Mouse (Mus musculus) embryonic facial prominence, embryonic 11.5 days (tissue): Measurements from ENCODE around the gene Rcor1. TPM values are rescaled to one million over a fixed set of nuclear protein-coding genes. Genes with fewer than 3 reads are reported as not detected.

Experiments
- ATAC-seq: fragments of 200-750 bp; cut with Nextera tagmentation; replicated peaks from 2 replicates; pipeline ENCODE4 v1.8.0; 2017; ENCODE audit warnings: low read depth; ENCODE audit not compliant: insufficient number of reproducible peaks, low FRiP score, low TSS enrichment
- DNase-seq: peaks from one replicate; pipeline ENCODE4 v3.0.0-alpha.2; 2015; ENCODE audit warnings: low spot score
- H3K27ac ChIP-seq: fragments of 300-500 bp; sonication (generic); replicated peaks from 2 replicates; pipeline ENCODE4 v1.5.1; 2014; ENCODE audit warnings: mild to moderate bottlenecking, low read depth, low read length, control low read depth
- H3K27me3 ChIP-seq: fragments of 300-500 bp; sonication (generic); 2 replicates; pipeline ENCODE4 v1.6.1; 2014; ENCODE audit warnings: mild to moderate bottlenecking, low read length, moderate library complexity, mixed read lengths; ENCODE audit not compliant: control insufficient read depth, insufficient read depth
- H3K36me3 ChIP-seq: fragments of 300-500 bp; sonication (generic); replicated peaks from 2 replicates; pipeline ENCODE4 v1.6.1; 2014; ENCODE audit warnings: low read depth, mild to moderate bottlenecking, low read length, moderate library complexity, mixed read lengths; ENCODE audit not compliant: control insufficient read depth, insufficient read depth
- H3K4me1 ChIP-seq: fragments of 300-500 bp; sonication (generic); 2 replicates; pipeline ENCODE4 v1.6.1; 2014; ENCODE audit warnings: low read length, mixed read lengths; ENCODE audit not compliant: control insufficient read depth, insufficient read depth
- H3K4me2 ChIP-seq: fragments of 300-500 bp; sonication (generic); 2 replicates; pipeline ENCODE4 v1.6.1; 2014; ENCODE audit warnings: low read depth, mild to moderate bottlenecking, control low read depth, low read length, moderate library complexity
- H3K4me3 ChIP-seq: fragments of 300-500 bp; sonication (generic); 2 replicates; pipeline ENCODE4 v1.5.1; 2014; ENCODE audit warnings: low read depth, low read length, control low read depth
- H3K9ac ChIP-seq: fragments of 300-500 bp; sonication (generic); replicated peaks from 2 replicates; pipeline ENCODE4 v1.6.1; 2014; ENCODE audit warnings: mild to moderate bottlenecking, control low read depth, low read length
- H3K9me3 ChIP-seq: fragments of 300-500 bp; sonication (generic); replicated peaks from 2 replicates; pipeline ENCODE4 v1.6.1; 2016; ENCODE audit warnings: mild to moderate bottlenecking, low read length, inconsistent platforms, mixed read lengths; ENCODE audit not compliant: control insufficient read depth
- WGBS: fragments of 180-500 bp; shearing (Covaris S2); extraction: QIAGEN DNeasy Blood & Tissue Kit; methylation state at CpG from one replicate; pipeline ENCODE4 v1.1.7; 2014; 5-methylcytosine and 5-hydroxymethylcytosine counted together
- polyA plus RNA-seq: library from polyadenylated mRNA; unstranded; fragments of >200 nt; fragmentation: Nextera tagmentation; extraction: Ambion mirVana; gene quantifications from 2 replicates; pipeline ENCODE4 v1.2.1, GENCODE M21; 2014

The Rcor1 gene
- polyA plus RNA-seq, 1 experiment from 2014 or later: 16.9 TPM

DNA sequence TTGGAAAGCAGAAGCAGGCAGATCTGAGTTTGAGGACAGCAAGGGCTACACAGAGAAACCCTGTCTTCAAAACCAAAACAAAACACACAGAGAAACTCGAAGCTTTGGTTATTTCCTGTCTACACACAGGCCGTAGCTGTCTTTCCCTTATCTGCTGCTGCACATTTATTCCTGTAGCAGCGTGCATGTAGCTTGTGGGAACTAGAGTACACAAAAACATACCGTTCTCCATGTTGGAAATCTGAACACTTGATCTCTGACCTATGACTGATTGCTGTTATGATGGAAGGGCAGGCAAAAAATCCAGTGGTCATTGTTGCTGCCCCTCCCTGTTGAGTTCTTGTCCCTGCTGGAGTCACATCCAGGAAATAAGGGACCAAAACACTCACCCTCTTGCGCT lies 54.9 kb downstream of the Rcor1 start:
- Histone ChIP-seq H3K4me1 (no peaks in the 10 kb centered on the region), H3K36me3 (no peaks in the 10 kb centered on the region; the same call in 1 of the 2 replicates), H3K4me2 (no peak overlapping the region), H3K27me3 (no peaks in the 10 kb centered on the region), H3K9ac (no peak overlapping the region), H3K4me3 (no peak overlapping the region), H3K27ac (no peak overlapping the region), H3K9me3 (no peaks in the 10 kb centered on the region)
- ATAC-seq (no peak), DNase-seq (no peak)
- WGBS: 65% methylated on average over 5 of the region's 5 CpGs

DNA sequence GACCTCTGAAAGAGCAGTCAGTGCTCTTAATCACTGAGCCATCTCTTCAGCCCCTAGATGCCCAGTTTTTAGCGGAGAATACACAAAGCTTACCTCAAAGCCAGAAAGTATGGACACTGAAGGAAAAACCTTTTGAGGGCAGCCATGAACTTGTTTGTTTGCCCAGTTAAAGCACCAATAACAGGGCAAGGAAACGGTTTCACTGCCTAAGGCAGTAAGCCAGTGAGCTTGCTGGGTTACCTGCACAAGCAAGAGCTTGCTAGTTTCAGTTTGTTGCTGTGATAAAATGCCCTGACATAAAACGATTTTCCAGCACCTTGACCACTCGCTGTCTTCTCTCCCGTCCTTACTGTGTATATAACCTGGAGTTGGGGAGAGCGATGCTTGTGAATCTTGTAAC lies 55.9 kb downstream of the Rcor1 start:
- WGBS: 90% methylated on average over 6 of the region's 6 CpGs

DNA sequence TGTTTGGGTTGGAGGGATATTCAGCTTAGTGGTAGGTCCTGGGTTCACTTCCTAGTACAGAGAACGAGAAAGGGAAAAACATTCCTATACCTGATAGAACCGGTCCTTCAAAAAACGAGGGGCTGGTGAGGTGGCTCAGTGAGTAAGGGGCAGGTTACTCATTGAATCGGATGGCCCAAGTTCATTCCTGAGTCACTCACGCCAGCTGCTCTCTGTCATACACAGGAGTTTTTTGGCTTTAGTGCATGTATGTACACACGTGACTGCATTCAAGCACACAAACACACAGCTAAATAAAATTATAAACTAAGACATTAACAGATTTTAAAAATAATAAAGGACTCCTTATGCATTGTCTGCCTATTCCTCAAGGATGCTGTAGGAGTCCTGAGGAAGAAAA lies 57.1 kb downstream of the Rcor1 start:
- H3K4me2 ChIP-seq: no peak overlapping the region
- no peaks in the 10 kb centered on the region; the same call in 1 of the 2 replicates for H3K36me3 ChIP-seq
- no peaks in the 10 kb centered on the region for H3K9me3 ChIP-seq
- H3K4me3 ChIP-seq: no peak overlapping the region
- no peak overlapping the region for H3K9ac ChIP-seq
- ATAC-seq (no peak), DNase-seq (no peak)
- 92% methylated on average over 6 of the region's 6 CpGs for WGBS
- H3K27me3 ChIP-seq: no peaks in the 10 kb centered on the region
- no peak overlapping the region for H3K27ac ChIP-seq
- H3K4me1 ChIP-seq: no peaks in the 10 kb centered on the region

More for the DNA sequence above, 55.9 kb downstream of the Rcor1 start:
- Histone ChIP-seq H3K27ac (no peak overlapping the region), H3K36me3 (no peaks in the 10 kb centered on the region; the same call in 1 of the 2 replicates), H3K4me1 (no peaks in the 10 kb centered on the region), H3K9ac (no peak overlapping the region), H3K4me3 (no peak overlapping the region), H3K27me3 (no peaks in the 10 kb centered on the region), H3K9me3 (no peaks in the 10 kb centered on the region), H3K4me2 (no peak overlapping the region)
- DNase-seq (no peak), ATAC-seq (no peak)

- no peak overlapping the region for H3K27ac ChIP-seq
- H3K9me3 ChIP-seq: no peaks in the 10 kb centered on the region
- WGBS: 97% methylated on average over 8 of the region's 8 CpGs
- no peaks in the 10 kb centered on the region for H3K27me3 ChIP-seq
- no peak overlapping the region for H3K4me3 ChIP-seq
- H3K36me3 ChIP-seq: peaks cover 2% of the 10 kb centered on the region
- no peak overlapping the region for H3K9ac ChIP-seq
- DNase-seq (no peak), ATAC-seq (no peak)
- no peaks in the 10 kb centered on the region for H3K4me1 ChIP-seq
- H3K4me2 ChIP-seq: no peak overlapping the region
Observed at GRCm38 (mm10) chr12:111097036-111097435, 57.9 kb downstream of the Rcor1 start.

DNA sequence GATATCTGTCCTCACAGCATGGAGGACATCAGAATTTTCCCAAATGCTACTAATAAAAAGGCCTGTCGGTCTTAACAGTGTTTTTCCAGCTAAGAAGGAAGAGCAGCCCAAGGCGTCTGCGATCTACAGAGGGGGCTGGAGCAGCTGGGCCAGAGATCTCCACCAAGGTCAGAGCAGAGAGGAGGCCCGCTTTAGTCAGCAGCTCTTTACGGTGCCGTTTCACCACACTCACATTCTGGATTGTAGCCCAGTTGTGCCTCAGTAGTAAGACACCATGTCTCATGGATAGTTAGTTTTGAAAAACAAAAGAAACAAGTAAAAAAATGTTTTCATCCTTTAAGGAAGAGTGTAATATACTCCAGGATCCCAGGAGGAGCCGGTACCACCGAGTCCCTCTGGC lies 72.0 kb downstream of the Rcor1 start:
- no peaks in the 10 kb centered on the region for H3K27me3 ChIP-seq
- WGBS: 95% methylated on average over 8 of the region's 8 CpGs
- no peak overlapping the region for H3K9ac ChIP-seq
- no peaks in the 10 kb centered on the region for H3K4me1 ChIP-seq
- peaks cover 9% of the 10 kb centered on the region for H3K36me3 ChIP-seq
- H3K27ac ChIP-seq: no peak overlapping the region
- no peak overlapping the region for H3K4me3 ChIP-seq
- H3K4me2 ChIP-seq: no peak overlapping the region
- DNase-seq (no peak), ATAC-seq (no peak)
- H3K9me3 ChIP-seq: no peaks in the 10 kb centered on the region

GRCm38 (mm10) chr12:111114593-111114992 lies 75.4 kb downstream of the Rcor1 start:
- Histone ChIP-seq H3K4me2 (no peak overlapping the region), H3K9me3 (no peaks in the 10 kb centered on the region), H3K27me3 (no peaks in the 10 kb centered on the region), H3K4me3 (no peak overlapping the region), H3K27ac (no peak overlapping the region), H3K4me1 (no peaks in the 10 kb centered on the region), H3K9ac (no peak overlapping the region), H3K36me3 (peaks cover 9% of the 10 kb centered on the region)
- ATAC-seq: no peak
- 95% methylated on average over 5 of the region's 5 CpGs for WGBS
- no peak for DNase-seq

DNA sequence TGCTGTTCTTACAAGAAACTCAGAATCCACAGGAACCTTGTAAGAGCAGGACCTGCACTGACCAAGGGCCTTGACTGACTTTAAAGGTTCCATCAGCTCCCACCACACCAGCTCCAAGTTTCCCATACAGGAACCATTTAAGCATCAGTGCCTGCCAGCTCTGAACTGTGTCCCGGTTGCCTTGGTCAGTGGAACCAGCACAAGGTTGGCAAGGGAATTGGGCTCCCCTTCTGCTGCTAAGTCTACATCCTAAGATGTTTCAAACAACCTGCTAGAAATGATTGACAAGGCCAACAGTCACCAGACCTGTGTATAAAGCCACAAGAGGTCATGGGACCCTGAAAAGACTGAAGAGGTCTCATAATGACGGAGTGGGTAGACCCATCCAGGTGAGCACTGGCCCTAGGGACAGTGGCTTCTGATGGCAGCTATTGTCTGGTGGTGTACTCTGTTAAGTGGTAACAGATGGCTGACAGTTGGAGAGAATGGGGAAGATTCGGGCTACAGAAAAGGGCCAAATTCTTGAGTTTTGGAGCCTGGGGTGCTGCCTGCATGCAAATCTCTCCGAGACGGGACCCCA lies 80.4 kb downstream of the Rcor1 start:
- 89% methylated on average over 5 of the region's 5 CpGs for WGBS
- ATAC-seq (no peak), DNase-seq (no peak)
- H3K27me3 ChIP-seq: no peaks in the 10 kb centered on the region
- no peak overlapping the region for H3K9ac ChIP-seq
- H3K4me1 ChIP-seq: no peaks in the 10 kb centered on the region
- no peaks in the 10 kb centered on the region; the same call in 1 of the 2 replicates for H3K36me3 ChIP-seq
- H3K4me3 ChIP-seq: no peak overlapping the region
- no peak overlapping the region for H3K27ac ChIP-seq
- H3K9me3 ChIP-seq: no peaks in the 10 kb centered on the region
- no peak overlapping the region for H3K4me2 ChIP-seq

- DNase-seq (no peak), ATAC-seq (no peak)
- Histone ChIP-seq H3K36me3 (no peaks in the 10 kb centered on the region; the same call in 1 of the 2 replicates), H3K9ac (no peak overlapping the region), H3K4me1 (no peaks in the 10 kb centered on the region), H3K27ac (no peak overlapping the region), H3K4me3 (no peak overlapping the region), H3K27me3 (no peaks in the 10 kb centered on the region), H3K9me3 (no peaks in the 10 kb centered on the region), H3K4me2 (no peak overlapping the region)
- WGBS: 91% methylated on average over 9 of the region's 9 CpGs
Observed at GRCm38 (mm10) chr12:111120976-111121645, 82.0 kb downstream of the Rcor1 start.
